Mouse (Mus musculus): ENCODE data around the gene Spata21.

Spata21 gene

DNA sequence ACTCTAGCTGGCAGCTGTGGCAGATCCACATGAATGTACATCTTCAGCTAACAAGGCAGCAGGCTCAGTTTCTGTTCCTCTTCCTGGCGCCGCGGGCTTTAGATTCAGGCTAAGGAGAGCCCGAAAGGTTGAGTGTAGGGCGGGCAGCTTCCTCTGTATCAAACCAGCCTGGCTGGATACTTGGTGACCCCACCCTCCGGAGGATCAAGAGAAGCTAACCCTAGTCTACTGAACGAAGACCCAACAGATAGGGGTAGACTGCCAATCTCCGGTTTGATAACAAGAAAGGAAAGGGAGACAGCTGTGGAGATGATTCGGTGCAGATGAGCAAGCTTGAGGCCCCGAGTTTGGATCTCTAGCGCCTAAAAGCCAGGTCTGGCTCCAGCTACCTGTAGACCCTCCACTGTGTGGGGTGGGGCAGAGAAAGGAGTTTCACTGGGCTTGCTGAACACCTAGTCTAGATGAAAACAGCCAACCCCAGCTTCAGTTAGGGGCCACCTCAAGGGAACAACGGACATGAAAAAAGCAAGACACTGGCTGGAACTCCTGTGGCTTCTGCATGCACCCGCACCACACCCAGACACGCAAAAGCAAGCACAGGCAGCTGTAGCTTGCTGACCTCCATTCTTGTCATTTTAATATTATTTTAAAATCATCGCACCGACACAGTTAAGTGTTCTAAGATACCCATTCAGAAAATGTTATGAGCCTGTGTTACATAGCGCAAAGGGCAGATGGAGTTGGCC, 11.2 kb upstream of the Spata21 start:
- peak; percentile 23 for DNase-seq (ENCODE audit: low spot score)

DNA sequence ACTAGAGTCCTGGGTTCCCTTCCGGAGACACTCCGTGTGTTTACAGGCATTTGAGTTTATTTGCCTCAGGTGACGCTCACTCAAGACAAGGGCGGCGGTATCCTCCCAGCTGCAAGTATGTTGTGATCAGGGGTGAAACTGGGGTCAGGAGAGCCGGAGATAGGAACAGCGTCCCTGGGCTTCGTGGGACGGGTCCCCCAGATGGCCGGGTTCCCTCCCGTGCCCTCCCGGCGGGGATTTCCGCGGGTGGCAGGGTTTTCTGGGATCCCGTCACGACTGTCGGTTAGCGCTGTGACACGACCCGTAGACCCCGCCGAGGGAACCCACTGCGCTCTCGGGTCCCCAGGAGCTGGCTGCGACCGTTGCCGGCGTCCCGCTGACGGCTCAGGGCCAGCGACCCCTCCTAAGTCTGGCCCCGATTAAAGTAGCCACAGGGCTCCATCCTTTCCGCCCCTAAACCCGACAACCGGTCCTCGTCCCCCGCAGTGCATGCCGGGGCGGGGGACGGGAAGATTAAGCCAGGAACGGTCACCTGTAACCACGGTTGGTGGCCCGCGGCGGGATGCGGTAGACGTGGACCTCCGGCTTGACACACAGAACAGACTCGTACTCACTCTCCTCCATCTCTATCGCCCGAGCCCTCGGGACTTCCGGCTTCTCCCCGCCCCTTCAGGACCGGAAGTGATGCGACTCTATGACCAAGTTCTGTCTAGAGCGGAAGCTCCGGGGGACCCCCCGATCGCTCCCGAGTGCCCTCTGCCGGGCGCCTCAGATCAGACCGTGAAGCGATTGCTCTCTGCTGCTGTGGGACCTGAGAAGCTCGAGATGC, 10.2 kb upstream of the Spata21 start, which contains the start of gene Necap2:
Gene Necap2 (minus strand): TSS at position 677 of the 829 bp plus-strand sequence.
- peak; percentile 96 for DNase-seq (ENCODE audit: low spot score)

DNA sequence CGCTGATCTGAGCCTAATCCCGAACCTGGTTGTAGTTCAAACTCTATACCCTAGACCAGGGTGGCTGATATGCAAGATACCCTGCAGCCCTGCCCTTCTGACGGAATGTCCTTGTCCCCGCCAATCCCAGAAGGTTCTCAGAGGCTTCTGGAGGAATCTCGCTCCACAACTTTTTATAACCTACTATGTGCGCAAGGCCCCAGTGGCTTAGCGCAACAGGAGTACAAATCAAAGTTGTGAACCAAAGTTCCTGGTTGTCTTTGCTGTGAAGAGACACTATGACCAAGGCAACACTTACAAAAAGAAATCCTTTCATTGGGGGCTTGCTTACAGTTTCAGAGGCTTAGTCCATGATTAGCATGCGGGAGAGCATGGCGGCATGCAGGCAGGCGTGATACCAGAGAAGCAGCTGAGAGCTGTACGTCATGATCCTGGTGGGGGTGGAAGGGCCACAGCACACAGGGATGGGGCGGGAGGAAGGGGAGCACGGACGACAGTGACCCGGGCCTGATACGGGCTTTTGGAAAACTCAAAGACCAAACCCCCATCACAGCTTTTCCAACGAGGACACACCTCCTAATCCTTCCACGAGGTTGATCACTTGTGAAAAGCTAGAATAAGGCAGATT, 9.5 kb upstream of the Spata21 start:
- DNase-seq (ENCODE audit: low spot score): no peak

DNA sequence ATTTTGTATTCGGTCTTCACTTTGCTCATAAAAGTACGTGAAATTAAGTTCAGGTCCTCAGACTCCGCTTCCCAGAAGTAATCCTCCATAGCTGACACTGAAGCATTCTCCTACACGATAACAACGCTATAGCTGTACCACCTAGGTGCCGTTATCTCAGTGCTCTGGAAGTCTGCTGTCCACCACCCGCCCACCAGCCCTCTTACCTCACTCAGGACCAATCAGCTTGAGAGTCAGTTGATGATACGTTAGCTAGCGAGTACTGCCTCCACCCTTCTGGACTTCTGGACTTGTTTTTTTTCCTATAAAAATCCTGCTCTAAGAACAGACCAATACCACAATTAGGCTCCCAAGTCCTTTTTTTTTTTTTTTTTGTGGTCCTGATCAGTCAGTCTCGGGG, 1.3 kb upstream of the Spata21 start:
- DNase-seq (ENCODE audit: low spot score): no peak

DNA sequence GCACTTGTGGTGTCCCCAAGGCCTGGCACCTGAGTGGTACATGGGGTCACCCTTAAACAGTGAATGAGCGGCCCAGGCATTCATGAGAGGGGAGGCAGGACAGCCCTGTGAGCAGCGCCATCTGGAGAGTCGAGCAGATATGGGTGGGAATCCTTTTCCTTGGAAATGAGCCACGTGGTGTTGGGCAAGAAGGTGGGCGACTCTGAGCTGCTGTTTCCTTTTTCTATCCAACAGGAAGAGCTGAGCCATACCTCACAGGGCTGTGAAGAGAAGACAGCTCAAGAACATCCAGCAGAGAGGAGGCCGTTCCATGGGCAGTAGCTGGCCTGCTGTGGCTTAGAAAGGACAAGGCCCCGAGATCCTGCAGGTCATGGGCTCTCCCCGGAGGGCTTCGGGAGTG, 581 bp downstream of the Spata21 start:
- no peak for DNase-seq (ENCODE audit: low spot score)

DNA sequence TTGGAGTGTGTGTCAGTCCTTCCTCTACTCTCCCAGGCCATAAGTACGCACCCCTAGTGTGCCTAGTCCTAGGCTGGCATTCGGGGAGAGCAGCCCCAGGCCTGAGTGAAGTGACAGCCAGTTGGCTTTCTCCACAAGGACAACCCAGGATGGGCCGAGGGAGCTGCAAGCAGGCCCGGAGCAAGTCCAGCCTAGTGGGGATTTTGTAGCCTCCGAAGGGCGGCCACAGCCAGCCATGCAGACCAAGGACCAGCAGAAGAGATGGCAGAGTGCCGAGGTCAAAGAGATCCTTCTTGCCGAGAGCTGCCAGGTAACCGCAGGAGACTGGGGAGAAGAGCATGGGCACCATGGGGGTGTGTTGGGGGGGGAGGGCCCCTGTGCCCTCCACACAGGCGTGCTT, 6.9 kb downstream of the Spata21 start:
- DNase-seq (ENCODE audit: low spot score): no peak

DNA sequence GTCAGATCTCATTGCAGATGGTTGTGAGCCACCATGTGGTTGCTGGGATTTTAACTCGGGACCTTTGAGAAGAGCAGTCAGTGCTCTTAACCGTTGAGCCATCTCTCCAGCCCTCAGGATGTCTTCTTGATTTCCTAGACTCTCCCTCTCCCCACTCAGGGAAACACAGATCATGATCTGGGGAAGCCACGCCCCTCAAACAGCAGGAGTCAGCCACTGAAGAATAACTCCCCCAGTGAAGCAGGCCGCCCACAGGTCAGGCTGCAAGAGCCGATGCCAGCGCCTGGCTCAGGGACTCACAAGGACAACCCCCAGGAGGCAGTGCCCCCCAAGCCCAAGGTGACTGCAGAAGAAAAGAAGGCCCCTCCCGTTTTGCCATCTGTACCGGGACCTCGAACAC, 8.6 kb downstream of the Spata21 start:
- no peak for DNase-seq (ENCODE audit: low spot score)

DNA sequence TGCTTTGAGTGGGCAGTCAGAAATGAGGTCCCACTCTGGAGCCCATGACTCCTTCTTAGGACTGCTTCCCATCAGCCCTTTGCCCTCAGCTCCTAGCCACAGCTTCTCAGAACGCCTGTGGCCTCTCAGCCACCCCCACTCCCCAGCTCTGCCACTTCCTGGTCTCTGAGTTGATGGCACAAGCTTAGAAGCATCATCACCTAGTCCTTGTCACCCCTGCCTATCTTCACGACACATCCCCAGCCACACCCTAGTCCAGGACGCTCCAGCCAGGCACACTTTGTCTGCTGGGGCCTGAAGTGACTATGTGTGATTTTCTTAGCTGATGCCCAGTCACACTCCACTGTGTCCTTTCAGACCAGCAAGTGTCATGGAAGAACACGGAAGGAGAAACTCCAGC, 10.8 kb downstream of the Spata21 start:
- DNase-seq (ENCODE audit: low spot score): no peak

DNA sequence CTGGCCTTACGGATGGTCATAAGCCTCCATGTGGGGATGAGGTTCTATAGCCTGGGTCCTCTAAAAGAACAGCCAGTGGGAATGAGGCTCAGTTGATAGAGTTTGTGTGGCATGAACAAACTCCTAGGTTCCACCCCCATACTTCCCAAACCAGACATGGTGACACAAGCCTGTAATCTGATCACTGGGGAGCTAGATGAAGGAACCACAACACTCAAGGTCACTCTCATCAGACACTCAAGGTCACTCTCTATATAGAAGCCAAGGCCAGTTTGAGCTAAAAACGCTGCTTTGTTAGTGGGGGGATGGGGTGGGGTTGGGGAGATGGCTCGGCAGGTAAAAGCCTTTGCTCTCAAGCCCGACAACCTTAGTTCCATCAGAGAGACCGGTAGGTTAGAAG, 11.8 kb downstream of the Spata21 start:
- no peak for DNase-seq (ENCODE audit: low spot score)

DNA sequence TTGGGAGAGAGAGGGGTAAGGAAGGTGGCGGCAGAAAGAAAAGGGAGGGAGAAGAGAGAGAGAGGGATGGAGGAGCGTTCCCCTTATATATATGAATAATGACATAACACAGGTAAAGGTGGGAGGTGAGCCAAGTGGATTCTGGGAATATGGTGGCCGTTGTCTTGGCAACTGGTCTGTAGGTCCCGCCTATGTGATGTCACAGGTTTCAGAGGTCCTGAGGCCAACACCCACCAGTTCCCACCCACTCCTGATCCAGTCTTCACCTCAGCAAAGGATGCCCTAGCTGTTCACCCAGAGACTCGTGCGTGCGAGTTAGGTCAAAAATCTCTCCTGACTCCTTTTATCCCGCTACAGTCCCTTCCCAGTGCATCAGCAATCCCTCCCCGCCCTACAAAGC, 13.2 kb downstream of the Spata21 start:
- no peak for DNase-seq (ENCODE audit: low spot score)

DNA sequence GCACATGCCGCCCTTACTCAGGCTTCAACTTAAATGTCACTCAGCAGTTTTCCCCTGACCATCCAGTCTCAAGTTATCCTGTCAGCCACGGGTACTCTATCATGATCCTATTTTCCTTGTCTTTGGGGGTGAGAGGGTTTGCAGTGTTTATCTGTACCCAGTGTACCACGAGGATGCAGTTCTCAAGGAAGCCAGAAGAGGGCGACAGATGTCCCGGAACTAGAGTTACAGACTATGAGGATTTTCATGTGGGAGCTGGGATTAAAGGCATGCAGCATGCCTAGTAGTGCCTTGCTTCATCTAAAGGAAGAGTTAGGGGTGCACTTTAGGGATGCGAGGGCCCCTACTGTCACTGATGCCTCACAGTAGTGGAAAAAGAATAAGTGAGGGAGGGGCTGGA, 13.7 kb downstream of the Spata21 start:
- no peak for DNase-seq (ENCODE audit: low spot score)

DNA sequence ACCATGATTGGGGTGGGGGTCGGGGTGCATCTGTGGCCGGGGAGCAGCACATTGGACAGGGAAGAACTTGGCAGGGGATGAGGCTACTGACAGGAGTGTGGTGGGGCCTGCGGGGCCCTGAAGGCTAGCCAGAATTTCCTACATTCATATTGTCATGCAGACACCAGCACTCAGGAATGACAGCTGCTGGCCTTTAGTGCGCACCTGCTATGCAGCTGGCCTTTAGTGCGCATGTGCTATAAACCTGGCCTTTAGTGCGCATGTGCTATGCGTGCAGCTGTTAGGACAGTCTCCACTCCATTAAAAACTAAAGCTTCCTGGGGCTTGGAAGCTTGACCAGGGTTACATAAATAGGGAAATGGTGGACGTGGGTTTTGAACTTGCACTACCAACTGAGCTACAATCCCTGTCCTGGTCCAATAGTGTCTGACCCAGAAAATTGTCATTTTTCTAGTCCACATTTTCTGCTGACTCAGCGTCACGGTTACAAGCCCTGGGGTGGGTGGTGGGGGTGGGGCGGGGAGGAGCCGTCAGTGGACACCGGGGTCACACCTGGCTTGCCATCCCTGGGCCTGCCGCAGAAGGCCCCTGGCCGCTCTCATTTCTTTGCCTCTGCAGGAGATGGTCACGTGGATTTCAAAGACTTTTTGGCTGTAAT, 18.5 kb downstream of the Spata21 start:
- no peak for DNase-seq (ENCODE audit: low spot score)

DNA sequence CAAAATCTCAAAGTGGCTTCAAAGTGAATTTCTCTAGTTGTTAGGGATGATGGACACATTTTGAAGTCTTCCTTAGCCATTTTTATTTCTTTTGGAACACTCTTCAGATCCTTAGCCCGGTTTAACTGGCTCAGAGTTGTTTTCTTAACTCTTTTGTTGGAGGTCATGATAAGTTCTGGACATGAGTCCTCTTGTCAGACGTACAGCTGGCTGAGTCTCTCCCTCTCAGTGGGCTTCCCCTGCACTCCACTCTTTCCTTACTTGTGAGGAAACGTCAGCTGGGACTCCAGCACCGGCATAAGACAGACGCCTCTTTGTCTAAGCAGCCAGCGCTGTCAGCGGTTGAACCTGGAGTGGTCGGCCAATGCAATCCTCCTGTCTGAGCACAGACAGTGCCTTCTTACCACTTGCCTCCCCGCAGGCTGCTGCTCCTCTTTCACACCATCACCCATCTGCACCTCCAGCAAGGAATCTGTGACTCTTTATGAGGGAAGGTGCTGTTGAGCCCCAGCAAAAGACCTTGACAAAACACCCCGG, 20.1 kb downstream of the Spata21 start:
- no peak for DNase-seq (ENCODE audit: low spot score)

DNA sequence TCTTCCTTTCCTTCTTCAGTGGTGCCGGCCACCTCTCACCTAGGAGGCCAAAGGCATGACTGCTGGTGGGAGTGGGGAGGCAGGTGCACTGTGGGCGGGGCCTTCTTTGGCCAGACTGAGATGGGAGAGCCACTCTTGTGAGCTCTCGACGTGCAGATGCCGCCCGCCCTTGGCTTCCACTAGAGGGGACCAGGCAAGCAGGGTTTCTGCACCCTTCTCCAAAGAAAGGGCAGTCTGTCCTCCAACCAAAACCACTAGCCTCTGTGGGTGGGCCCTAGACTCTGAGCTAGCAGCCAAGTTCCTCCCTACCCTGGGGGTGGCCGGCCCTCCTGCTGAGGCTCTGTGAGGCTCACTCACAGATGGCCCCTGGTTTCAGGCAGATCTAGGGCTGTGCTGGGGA, 25.7 kb downstream of the Spata21 start:
- no peak for DNase-seq (ENCODE audit: low spot score)

DNA sequence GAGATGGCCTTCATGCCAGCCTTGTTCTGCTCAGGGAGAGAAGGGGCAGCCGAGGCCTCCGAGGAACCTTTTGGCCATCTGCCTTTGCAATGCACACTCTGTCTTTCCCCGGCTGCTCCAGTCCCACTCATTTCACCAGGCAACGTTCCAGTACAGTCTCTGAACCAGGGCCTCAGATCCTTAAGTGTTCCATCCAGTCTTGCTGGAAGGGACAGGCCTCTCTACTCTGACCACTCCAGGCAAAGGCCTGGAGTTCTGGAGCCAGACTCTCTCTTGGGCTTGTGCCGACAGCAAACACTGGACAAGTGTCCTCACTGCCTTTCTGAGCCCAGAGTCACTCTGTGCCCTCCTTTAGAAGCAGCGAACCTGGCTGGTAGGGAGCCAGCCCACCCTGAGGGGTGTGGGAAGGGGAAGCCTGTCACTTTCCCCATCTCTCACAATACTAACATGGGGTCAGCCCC, 26.4 kb downstream of the Spata21 start:
- DNase-seq (ENCODE audit: low spot score): no peak

DNA sequence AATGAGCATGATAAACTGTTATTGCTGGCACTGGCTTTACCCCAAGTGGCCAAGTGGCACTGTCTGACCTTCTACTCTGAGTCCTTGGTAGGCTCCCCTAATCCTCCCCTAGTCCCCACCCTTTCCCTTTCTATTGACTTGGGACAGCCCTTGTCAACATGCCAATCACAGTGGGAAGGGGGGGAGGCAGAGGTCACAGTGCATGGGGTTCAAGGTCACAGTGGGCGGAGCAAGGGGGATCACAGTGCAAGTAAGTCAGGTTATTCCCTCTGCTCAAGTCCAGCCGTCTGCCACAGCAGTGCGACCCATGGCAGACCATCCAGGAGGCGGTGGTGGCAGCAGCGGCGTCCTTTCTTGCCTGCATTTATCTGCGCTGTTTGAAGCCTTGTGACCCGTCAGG, 27.3 kb downstream of the Spata21 start:
- DNase-seq (ENCODE audit: low spot score): no peak

DNA sequence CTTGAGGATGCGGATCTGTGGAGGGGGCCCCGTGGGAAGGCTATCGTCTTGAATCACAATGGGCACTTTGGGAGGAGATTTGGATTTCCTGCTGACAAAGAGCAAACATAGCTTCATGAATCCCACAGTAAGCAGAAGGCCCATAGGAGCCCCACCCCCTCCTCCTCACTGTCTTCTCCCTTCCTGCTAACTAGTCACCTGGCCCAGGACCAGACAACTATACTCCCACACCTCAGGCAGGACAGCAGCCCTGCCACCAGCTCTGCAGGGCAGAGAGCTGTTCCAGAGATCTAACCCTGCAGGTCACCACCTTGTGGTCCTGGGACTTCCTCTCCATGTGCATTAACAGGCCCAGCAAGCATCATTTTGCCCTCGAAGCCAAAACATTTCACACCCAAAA, 30.6 kb downstream of the Spata21 start:
- no peak for DNase-seq (ENCODE audit: low spot score)

DNA sequence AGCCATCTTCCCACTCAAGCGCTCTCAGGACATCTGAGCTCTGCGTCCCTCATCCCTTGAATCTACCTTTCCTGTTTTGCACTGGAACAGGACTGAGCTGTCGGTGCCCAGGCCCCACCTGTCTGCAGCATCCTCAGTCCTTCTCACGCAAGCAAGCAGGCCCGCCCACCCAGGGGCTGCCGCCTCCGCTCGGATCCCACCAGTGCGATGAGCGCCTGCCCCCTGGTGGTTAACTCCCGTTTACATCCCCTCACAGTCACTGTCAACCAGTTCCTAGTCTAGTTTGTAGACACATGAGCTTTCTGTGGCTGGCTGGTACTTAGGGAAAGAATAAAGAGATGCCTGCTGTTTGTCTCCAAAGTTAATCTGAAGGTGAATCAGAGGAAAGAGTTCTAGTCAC, 32.6 kb downstream of the Spata21 start:
- peak; percentile 47 for DNase-seq (ENCODE audit: low spot score)

DNA sequence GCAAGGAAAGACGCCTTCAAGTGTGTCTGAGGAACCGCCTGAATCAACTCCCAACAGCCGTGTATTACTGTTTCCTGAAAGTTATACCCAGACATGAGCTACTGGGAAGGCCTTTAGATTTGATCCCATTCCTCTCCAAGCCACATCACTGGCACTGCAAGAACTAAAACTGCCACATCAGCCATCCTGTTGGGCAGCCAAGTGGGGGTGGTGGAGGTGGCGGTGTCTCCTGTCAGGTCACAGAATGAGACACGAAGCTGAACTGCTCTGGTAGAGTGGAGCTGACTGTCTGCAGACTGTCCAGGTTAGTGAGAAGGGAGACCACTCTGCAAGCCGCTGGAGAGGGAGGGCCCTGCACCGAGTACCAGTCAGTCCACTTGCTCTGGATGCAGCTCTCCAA, 34.5 kb downstream of the Spata21 start:
- no peak for DNase-seq (ENCODE audit: low spot score)

DNA sequence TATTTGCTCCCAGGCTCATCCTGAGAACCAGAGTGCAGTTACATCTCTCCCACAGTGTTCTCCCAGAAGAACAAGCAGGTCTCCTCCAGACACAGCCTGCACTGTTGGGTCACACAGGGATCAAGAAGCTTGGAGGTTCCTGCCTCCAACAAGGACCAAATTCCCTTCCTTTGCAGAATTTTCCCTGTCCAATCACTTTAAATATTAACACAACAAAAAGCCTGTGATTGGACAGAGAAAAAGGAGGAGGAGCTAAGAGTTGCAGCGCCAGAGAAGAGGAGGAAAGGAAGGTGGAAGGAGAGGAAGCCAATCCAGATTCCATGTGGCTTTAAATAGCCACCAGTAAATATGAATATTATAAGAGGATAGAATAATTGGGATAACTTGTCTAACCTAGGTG, 34.9 kb downstream of the Spata21 start:
- DNase-seq (ENCODE audit: low spot score): no peak

DNA sequence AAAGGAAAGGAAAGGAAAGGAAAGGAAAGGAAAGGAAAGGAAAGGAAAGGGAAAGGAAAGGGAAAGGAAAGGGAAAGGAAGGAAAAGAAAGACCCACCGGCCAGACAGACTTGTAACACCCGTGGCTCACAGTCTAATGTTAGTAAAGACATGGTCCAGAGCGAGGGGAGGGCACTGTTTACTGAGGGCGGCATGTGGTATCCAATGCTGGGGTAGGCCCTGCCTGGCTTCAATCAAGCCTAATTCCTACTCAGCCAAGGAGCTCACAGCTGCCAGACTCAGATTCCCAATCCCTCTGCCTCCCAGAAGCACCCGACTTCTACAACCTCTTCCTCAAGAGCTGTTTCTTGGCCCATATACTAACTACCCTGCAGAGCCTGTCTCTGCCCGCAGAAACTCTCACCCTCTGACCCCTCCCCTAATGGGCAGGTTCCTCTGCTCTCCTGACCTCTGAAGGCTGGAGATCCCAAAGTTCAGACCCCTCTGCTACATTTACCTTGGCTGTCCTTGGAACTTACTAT, 41.1 kb downstream of the Spata21 start:
- DNase-seq (ENCODE audit: low spot score): no peak
